Mouse (Mus musculus) olfactory bulb, adult 2 months (tissue): Measurements from ENCODE around the gene Unc80.

Experiments
- CTCF ChIP-seq: fragments of 200-500 bp; IDR thresholded peaks from 2 replicates; pipeline ENCODE4 v1.5.1; 2012; ENCODE audit warnings: low read depth, mild to moderate bottlenecking, low read length, moderate library complexity; ENCODE audit not compliant: insufficient read depth
- POLR2A ChIP-seq: fragments of 200-500 bp; IDR thresholded peaks from 2 replicates; pipeline ENCODE4 v1.6.1; 2012; ENCODE audit warnings: mild to moderate bottlenecking, low read depth, low read length, moderate library complexity; ENCODE audit not compliant: insufficient read depth

DNA sequence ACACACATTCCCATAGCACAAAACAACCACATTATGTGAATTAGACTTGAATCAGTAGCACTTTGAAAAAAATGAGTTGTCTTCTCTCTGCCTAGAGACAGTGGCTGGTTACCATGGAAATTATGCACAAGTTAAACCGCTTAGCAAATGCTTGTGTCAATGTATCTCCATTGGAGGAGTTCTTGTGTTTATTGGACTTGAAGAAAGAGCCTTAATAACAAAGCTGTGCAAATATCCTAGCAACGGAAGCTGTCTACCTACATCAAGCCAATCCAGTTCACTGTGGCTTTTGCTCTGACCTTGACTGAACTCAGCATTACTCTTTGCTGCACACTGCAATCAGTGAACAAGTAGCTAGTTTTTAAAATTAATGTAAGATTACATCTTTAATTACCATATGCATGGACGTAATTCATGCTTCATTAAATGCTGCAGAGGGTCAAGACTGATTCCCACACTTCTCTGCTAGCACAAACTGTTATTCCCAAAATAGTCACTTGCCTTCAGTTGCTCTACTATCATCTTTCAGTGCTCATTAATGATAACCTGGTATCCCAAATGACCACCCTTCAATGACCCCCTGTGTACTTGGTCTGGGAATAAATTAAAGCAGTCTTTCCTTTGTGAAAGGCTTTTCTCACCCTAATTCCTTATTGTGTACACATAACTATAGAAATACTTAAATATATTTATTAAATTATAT is 27.3 kb downstream of the Unc80 start:
- TF ChIP-seq CTCF: no peak
- no peak for TF ChIP-seq POLR2A
